Mouse (Mus musculus): ENCODE measurements around the gene Rmnd5b.
A peak's percentile ranks its signal among the peaks of the same experiment; 100 is the strongest.
"Not testable (repeated sequence)": the region's sequence is repeated elsewhere in the genome, so short reads cannot be mapped to it uniquely, and the experiment has no call there.

Gene Rmnd5b

GRCm38 (mm10) chr11:51635525-51636322 lies at the start of gene Rmnd5b:
TSS of gene Rmnd5b (minus strand) at chr11:51635896.
- DNase-seq (ENCODE audit: low read depth, low spot score) = peak; percentile 97

- DNase-seq (ENCODE audit: low read depth, low spot score) = no peak
Observed at GRCm38 (mm10) chr11:51681976-51682374, 46.3 kb upstream of the Rmnd5b start.

GRCm38 (mm10) chr11:51681324-51681975 lies 45.8 kb upstream of the Rmnd5b start:
- peak; percentile 95 for DNase-seq (ENCODE audit: low read depth, low spot score)

DNA sequence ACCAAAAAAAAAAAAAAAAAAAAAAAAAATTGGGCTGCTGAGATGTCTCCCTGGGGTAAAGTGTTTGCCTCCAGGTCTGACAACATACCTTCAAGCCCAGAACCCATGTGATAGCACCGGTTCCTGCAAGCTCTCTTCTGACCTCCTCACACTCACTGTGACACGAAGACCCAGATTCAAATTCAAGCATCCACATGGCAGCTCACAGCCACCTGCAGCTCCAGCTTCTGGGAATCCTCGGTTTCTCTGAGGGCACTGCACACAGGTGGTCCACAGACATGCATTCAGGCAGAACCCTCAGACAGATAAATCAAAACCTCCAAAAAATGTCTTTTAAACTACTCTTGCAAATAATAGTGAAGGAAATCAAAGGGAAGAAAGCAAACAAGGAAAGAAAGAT lies 43.8 kb upstream of the Rmnd5b start:
- no peak for DNase-seq (ENCODE audit: low read depth, low spot score)

DNA sequence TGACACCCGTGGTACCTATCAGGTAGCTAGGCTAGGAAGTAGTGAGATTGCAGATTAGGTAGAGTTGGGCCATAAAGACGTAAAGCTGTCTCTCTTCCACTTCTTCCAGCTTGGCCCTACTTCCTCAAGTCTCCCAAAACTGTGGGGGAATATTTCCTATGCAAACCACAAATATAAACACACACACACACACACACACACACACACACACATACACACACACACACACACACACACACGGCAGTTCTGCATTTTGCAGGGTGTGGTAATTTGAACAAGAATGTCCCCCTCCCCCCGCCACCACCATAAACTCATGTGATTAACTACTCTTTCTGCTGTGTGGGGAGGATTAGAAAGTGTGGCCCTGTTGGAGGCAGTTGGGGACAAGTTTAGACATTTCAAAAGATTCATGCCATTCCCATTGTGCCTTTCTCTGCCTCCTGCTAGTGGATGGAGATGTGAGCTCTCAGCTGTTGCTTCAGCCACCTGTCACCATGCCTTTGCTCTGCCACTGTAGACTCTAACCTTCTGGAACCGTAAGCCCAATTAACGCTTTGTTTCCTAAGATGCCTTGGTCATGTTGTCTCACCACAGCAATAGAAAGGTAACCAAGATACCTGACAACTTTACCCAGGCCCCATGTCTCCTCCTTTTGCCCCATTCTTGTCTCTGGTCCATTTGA lies 42.2 kb upstream of the Rmnd5b start:
- DNase-seq (ENCODE audit: low read depth, low spot score) = no peak

GRCm38 (mm10) chr11:51675386-51675785 lies 39.7 kb upstream of the Rmnd5b start:
- DNase-seq (ENCODE audit: low read depth, low spot score) = no peak

- no peak for DNase-seq (ENCODE audit: low read depth, low spot score)
Observed at GRCm38 (mm10) chr11:51673291-51673690, 37.6 kb upstream of the Rmnd5b start.

DNA sequence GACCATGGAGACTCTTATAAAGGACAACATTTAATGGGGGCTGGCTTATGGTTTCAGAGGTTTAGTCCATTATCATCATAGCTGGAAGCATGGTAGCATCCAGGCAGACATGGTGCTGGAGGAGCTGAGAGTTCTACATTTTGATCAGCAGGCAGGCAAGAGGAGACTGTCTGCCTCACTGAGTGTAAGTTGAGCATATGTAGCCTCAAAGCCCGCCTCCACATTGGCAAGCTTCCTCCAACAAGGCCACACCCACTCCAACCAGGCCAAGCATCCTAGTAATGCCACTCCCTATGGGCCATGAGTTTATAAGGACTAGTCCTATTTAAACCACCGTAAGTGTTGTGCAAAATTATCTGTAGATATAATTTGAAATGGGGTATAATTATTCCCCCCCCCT lies 35.7 kb upstream of the Rmnd5b start:
- no peak for DNase-seq (ENCODE audit: low read depth, low spot score)

- no peak for DNase-seq (ENCODE audit: low read depth, low spot score)
Observed at GRCm38 (mm10) chr11:51670846-51671245, 35.1 kb upstream of the Rmnd5b start.

- not testable (repeated sequence) for DNase-seq (ENCODE audit: low read depth, low spot score)
Observed at GRCm38 (mm10) chr11:51664747-51665146, 29.1 kb upstream of the Rmnd5b start.

DNA sequence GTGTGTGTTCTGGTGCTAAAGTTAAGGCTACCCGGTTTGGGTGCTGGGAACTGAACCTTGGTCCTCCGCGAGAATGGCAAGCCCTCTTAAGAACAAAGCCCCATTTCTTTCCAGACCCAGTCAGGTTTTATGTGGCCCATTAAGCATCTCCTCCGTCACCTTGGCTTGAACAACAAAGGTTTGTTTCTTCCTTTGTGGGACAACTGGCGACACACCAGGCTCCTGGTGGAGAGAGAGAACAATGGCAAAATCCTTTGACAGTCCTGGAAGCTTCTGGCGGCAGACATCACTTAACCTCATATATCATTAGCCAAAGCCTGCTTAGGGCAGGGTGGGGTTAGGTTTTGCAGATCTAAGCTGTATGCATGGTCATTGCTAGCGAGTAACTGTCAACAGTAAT lies 26.9 kb upstream of the Rmnd5b start:
- no peak for DNase-seq (ENCODE audit: low read depth, low spot score)

DNA sequence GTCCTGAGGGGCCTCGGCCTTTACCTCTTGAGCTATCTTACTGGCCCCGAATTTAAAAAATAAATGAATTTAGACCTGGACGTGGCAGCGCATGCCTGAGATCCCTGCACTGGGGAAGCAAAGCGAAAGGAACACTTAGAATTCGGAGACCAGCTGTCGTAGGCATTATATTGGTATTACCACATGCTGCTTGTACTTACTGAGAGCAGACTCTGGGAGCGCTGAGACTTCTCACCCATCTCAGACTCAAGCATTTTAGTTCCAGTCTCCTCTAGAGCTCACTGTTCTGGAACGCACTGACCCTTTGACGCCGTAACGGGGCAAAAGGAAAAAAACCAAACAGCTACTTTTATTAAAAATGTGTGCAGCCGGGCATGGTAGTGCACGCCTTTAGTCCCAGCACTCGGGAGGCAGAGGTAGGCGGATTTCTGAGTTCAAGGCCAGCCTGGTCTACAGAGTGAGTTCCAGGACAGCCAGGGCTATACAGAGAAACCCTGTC lies 26.2 kb upstream of the Rmnd5b start:
- peak; percentile 24 for DNase-seq (ENCODE audit: low read depth, low spot score)

DNA sequence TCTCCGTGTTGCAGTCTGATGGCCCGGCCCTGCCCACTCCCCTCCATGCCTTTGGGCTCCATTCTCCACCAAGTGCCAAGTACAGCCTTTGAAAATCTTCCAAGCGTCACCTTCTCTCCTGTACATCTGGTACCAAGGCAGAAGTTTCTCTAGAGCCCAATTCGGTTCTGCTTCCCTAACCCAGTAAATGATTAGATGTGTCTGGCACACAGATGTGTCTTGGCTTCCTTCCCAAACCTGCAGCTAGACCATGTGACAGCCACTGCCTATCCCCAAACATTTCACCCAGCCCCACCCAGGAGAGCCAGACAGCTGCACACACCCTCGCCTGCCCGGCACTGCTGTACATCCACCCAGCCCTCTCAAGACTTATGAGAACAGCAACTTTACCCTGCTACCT lies 23.0 kb upstream of the Rmnd5b start:
- peak; percentile 70 for DNase-seq (ENCODE audit: low read depth, low spot score)

GRCm38 (mm10) chr11:51658291-51658690 lies 22.6 kb upstream of the Rmnd5b start:
- no peak for DNase-seq (ENCODE audit: low read depth, low spot score)

DNA sequence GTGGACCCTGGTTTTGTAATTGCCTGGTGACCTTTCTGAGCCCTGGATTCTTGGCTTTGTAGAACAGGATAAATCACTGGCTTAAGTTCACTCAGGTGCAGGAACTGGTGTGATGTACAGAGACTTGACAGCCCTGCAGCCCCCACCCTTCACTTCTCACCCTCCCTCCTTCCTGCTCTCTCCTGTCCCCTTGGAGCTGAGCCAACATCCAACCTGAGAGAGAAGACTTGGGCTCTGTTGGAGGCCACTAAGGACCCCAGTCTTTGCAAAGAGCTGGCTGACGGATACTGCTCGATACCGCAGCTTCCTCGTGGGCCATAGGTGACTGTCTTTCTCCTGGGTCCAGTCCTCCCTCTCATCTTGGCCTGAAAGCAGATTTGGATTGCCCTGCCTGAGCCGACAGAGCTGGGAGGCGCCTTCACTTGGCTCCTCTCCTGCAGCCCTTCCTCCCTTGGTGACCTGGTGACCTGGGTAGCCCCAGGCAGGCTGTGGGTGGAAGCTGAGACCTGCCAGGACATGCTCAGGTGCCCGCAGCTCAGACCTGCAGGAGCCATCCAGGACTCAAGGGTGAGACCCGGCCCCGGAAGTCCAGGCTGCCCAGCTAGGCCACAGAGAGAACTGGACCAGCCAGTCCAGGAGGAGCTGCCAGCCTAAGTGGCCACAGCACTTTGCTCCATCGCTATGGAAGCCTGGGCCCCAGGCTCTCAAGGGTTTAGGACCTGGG lies 21.3 kb upstream of the Rmnd5b start:
- no peak for DNase-seq (ENCODE audit: low read depth, low spot score)

DNA sequence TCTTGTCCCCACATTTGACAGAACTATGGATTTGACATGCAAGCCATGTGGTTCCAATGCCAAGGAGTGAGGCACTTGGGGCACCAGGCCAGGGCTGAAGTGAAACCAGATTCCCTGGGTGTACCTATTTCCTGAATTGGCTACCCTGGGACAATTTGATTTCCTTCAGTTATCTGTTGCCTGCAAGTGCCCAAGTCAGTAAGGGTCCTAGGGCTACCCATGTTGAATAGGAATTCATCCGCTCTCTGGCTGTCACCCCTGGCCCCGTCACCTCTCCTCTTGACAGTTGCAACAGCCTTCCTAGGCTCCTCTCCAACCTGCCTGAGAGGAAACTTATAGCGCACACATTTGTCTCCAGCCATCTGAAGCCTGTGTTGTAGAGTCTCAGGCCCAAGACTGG lies 19.2 kb upstream of the Rmnd5b start:
- no peak for DNase-seq (ENCODE audit: low read depth, low spot score)

GRCm38 (mm10) chr11:51653736-51654135 lies 18.0 kb upstream of the Rmnd5b start:
- no peak for DNase-seq (ENCODE audit: low read depth, low spot score)

GRCm38 (mm10) chr11:51652889-51653418 lies 17.3 kb upstream of the Rmnd5b start:
- no peak for DNase-seq (ENCODE audit: low read depth, low spot score)

- peak; percentile 42 for DNase-seq (ENCODE audit: low read depth, low spot score)
Observed at GRCm38 (mm10) chr11:51650691-51651515, 15.2 kb upstream of the Rmnd5b start, which contains the start of the genes N4bp3 and D930048N14Rik. TSS of gene N4bp3 (minus strand) at chr11:51650842. TSS of gene D930048N14Rik (plus strand) at chr11:51650954.

DNA sequence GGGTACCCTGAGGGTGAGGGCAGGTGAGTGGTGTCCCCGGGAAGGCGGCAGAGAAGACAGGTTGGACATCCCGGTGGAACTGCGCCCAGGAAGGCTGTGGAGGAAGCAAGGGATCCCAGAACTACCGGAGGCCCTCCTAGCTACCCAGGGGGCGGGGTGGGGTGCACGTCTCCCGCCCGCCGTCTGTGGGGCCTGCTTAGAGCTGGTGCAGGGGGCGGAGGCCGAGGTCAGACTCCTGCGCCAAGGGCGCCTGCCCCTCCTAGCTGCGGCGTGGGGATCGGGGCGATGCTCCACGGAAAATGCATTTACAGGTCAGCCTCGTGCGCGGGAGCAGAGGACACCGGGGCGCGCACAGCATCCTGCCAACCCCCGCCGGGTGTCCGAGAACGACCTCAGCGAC lies 14.6 kb upstream of the Rmnd5b start:
- DNase-seq (ENCODE audit: low read depth, low spot score) = no peak

DNA sequence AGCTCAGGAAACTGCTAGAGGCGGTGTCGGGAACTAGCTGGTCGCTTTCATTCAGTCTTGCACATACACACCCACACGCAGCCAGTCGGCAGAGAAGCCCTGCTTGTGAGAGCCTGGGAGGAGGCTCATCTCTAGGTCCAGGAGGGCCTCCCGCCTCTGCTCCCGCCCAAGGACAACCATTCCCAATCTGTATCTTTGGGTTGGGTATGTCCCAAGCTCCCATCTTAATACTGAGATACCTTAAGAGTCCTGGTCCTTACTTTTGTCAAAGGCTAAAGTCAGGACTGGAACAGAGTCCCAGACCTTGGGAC lies 14.1 kb upstream of the Rmnd5b start:
- DNase-seq (ENCODE audit: low read depth, low spot score) = peak; percentile 75

Measured in brain, adult 2 months (tissue).